Mouse (Mus musculus) WW6 (cell line): ENCODE results near the gene Kpna4.

Experiments
- DNase-seq: peaks from one replicate; pipeline ENCODE4 v3.0.0-alpha.2; 2013; ENCODE audit warnings: low read depth, low spot score

Gene Kpna4

DNA sequence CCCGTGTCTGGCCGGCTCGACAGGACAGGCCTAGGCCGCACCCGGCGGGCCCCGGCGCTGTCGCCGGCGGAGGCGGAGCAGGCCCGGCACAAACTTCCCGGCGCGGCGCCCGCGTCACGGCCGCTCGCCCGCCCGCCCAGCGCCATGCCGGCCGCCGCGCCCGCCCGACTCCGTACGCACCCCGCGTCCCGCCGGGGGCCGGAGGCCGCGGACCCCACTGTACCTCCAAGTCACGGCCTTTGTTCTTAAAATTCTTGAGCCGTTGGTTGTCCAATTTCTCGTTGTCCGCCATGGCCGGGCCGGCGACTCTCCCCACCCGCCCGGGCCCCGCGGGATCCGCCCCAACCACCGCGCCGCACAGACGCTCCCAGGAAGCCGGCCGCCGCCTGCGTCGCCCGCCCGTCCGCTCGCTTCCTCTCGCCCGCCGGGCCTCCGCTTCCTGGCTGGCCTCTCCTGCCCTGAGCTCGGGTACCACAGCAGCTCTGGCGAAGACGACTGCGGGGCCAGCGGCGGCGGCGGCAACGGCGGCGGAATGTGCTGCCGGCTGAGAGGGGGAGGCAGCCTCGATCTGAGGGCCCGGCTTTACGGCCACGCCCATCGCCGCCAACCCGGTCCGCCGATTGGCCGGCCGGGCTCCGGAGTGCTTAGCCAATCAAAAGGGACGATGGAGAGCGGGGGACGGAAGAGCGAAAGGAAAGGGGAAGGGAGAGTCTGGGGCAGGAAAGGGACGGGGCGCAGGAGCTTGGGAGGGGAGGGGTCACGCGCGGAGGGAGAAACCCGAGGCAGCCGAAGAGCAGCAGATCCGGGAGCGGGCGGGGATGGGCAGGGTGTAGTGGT, at the start of gene Kpna4:
Gene Kpna4 (minus strand): TSS at position 605 of the 837 bp plus-strand sequence.
- DNase-seq = peak; percentile 96

DNA sequence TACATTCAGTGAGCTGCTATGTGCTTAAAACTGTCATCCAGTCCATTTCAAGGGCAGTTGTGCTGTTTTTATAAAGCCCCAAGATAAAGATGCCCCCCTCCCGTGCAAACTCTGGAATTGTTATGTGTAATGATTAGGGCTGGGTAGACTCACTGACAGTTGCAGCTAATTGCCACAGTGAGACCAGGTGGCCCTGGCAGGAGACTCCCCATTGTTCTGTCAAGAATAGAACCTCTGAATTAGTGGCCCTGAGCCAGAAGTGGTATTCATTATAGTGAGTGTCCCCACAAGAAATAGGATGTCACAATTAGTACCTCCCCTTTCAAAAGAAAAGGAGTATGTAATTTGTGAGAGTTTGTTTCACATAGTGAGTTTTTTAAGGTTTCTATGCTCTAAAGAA, 48.3 kb upstream of the Kpna4 start:
- DNase-seq = no peak

DNA sequence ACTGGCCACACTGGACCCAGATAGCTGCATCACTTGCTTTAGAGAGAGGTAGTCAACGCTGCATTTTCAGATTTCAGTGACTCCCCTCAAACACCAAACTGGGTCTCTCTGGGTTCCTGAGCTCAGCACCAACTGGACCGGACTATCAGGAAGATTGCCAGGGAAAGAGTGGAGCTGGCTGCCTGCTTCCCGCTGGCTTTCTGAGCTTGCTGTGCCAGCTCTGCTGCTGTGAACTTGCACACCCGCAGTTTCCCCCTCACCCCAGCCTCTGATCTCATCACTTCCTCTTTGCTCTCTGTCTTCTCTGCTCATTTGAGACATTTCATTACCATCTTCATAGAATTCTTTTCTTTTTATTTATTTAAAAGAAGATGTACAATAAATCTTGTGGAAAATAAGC, 44.2 kb upstream of the Kpna4 start:
- DNase-seq = no peak

DNA sequence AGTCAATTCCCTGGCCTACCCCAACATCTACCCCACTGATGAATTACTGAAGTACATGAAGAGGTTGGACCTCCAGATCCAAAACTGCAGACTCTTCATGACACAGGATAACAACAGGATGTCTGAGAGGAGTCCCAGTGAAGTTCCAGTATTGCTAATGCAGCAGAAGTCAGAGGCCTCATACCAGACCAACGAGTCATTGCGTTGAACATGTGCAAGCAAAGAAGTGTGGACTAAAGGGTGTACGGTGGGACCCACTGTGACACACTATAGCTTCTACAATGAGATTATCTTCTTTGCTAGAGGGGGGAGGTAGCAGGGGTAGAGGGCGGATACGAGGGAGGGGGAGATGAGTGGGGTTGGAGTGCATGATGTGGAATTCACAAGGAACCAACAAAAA, 42.9 kb upstream of the Kpna4 start:
- no peak for DNase-seq

DNA sequence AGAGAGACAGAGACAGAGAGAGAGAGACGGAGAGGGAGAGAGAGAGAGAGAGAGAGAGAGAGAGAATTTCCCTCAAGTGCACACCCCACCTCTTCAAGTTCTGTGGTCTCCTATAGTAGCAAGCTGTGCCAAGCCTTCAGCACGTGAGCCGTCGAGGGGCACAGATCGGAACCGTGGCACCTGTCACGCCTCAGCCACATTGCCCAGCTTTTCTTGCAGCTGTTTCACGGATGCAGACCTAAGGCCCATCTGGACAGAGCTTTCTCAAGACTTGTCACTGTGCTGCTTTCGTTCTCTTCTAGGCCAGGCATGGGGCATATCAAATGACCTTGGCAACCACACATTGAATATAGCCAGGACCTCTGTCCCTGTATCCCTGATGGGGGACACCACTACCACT, 41.8 kb upstream of the Kpna4 start:
- DNase-seq = no peak

DNA sequence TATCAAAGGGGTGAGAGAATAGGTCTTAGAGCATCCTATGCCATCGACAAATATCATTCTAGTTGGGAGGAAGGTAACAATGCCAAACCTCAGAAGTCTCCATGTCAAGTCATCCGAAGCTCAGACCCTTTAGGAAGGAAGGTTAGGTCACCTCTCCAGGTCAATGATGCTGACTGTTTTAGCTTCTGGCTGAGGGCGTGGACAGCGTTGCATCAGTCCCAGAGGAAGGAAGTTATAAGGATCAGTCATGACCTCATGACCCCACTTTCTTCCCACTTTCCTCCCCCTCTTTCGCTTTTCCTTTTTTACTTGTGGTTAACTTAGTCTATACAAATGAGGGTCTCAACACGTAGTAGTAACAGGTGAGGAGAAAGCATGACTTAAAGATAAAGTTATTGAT, 36.1 kb upstream of the Kpna4 start:
- DNase-seq = no peak

DNA sequence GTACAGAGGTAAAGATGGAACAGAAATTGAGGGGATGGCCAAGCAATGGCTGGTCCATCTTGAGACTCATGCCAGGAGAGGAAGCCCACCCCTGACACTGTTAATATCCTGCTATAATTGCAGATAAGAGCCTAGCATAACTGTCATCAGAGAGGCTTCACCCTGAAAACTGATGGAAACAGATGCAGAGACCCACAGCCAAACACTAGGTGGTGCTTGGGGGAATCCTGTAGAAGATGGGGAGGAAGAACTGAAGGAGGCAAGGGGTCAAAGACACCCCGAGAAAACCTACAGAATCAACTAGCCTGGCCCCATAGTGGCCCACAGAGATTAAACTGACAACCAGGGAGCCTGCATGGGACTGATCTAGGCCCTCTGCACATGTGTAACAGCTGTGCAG, 33.5 kb upstream of the Kpna4 start:
- no peak for DNase-seq

DNA sequence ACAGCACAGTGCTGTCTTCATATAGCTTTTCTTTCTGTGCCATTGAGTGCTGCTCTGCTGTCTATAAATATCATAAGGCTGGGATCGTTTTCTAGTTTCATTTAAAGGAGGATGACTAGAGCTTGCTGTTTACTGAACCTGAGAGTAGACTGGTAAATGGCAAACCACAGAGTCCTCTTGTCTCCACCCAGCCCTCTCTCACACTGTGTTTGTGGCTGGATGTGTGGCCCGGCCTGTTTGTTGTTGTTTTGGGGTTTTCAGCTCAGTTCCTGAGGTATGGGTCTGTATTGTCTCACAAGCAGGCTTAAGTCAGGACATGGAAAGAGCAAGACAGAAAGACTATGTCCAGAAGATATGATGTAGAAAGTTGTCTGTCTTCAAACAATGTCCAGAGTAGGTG, 32.6 kb upstream of the Kpna4 start:
- no peak for DNase-seq

DNA sequence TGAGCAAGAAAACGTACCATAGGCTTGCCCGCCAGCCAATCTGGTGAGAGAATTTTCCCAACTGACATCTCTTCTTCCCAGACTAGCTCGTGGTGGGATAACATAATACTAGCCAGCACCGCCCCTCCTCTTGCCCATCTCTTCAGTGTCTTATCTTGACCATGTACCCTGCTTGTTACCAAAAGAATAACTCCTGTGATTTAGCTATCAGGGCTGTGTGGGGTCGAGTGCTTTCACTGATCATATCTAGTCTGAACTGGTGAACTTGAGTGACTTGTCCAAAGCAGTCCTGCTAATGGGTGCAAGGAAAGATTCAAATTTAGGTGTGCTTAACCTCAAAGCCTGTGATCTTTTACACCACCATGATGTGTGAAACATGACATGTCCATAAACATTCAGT, 31.0 kb upstream of the Kpna4 start:
- no peak for DNase-seq

DNA sequence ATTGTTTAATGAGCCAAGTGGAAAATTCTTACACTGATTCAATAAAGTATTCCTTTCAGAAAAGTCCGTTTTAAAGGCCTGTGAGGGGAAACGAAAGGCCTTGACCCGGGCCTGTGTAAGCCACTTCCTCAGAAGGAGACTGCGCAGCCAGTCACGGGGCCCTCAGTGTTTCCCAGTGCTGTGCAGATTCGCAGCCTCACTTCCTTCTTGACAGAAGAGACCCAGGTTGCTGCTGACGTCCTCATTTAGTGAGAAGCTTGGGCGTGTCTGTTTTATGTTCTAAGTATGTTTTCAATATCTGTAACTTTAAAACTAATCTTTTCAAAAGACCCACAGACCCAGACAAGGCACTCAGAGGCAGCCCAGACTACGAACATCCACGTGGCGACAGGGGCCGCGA, 29.6 kb upstream of the Kpna4 start:
- no peak for DNase-seq

DNA sequence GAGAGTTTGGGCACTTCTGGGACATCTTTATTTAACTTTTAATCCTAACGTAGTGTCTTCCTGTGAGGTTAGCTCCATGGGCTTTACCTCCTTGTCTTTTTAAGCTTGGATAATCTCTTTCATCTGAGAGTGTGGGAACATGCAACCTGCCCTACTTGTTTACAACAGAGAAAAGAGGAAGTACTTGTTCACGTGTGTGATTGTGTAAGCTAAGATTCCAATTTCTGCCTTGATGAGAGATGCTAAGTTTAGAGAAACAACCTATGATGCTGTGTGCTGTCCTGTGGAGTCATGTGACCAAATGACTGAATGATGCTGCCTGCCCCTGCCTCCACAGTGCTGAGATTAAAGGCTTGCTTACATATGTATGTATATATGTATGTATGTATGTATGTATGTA, 27.8 kb upstream of the Kpna4 start:
- no peak for DNase-seq

DNA sequence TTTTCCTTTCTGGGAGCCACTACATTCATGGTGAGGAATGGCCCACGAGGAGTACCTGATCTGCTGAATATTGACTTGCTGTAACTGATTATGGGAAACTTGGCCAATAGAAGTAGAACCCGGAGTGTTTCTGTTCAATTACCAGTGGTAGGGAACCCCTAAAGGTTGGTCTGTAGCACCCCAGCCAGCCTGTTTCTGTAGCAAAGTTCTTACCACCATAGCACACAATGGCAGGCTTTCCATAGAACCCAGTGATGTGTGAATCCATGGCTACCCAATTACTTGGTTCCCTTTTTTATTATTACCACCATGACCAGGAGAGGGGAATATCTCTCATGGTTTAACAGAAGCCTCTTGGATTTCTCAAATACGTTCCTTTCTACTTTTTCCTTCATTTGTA, 24.0 kb upstream of the Kpna4 start:
- no peak for DNase-seq

DNA sequence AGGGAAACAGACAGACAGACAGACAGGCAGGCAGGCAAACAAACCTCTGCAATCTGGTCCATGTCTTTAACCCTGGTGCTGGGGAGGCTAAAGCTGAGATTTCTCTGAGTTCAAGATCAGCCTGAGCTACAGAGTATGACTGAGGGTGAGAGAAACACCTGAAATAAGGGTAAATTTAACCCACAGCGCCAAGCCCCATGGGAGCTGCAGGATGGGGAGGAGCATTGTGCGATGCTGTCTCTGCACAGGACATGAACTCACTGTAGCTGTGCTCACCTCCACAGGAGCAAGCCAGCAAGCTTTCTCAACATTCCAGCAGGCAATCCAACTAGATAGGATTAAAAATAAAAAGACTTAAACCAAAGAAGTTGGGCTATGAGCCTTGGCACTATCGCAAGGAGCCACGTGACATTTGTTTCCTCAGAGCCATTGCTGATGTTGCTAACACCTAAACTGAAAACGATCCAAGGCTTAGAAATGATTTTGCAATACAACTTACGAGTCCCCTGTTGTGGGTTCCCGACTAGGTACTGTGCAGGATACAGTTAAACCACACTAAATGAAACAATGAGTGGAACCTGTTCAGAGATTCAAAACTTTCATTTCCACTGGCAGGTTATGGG, 15.6 kb upstream of the Kpna4 start:
- no peak for DNase-seq

DNA sequence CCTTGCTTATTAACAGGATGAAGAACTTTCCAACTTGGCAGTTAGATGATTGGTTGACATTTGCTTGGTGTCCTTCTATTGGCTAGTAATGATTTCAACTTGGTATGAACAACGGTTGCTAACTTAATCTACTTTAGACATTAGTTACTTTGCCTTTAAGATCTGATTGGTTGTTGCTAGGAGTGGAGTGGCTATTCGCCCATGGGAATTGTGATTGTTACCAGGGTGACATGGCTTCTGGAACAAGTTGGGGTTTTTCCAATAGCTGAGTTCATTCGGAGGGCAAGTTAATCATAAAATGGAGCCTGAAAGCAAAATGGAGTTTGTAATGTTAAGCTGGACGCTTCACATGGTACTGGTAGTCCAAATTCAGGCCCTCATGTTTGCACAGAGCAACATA, 13.9 kb upstream of the Kpna4 start:
- no peak for DNase-seq

DNA sequence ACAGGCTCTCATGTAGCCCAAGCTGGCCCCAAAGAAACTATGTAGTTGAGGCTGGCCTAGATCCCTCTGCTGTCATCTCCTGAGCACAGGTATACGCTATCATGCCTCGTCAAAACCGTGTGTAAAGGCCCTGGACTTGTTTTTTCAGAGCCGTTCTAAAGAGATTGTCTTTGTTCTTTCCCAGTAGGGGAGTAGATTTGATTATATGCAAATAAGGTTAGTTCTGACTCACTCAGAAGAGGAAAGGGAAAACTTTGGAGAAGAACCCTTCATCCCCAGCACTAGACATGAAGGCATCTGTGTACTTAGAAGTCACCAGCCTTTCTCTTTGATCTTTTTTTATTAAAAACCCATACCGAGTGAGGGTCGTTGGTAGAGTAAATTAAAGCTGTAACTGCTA, 9.1 kb upstream of the Kpna4 start:
- no peak for DNase-seq

DNA sequence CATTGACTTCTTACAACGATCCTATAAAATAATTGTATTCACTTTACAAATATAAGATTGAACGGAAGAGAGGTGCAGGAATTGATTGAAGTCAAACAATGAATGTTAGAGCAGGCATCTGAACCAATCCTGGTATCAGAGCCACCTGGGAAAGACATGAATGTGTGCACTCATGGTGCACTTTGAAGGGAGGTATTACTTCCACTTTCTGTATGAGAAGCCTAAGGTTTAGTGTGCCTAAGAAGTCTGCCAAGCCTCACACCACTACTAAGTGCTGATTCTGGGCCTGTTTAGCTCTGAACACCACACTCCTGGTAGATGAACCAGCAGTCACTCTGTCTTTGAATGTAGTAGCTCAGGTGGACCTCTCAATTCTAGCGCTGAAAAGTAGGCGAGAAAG, 4.1 kb upstream of the Kpna4 start:
- DNase-seq = no peak

DNA sequence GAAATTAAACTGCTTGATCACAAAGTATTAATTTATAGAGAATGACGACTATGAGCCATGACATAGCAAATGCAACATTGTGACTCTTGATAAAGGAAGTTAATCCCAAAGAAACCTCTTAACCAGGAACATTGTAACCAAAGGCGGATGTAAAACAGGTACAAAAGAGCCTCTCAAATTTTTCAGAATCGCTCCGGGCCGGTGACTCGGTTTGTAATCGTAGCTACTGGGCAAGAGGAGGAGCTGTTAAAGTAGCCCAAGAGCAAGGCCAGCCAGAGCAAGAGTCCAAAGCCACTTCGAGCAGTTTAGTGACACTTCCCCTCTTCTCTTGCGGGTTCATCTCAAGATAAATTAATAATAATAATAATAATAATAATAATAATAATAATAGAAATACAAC, 780 bp upstream of the Kpna4 start:
- DNase-seq = no peak

DNA sequence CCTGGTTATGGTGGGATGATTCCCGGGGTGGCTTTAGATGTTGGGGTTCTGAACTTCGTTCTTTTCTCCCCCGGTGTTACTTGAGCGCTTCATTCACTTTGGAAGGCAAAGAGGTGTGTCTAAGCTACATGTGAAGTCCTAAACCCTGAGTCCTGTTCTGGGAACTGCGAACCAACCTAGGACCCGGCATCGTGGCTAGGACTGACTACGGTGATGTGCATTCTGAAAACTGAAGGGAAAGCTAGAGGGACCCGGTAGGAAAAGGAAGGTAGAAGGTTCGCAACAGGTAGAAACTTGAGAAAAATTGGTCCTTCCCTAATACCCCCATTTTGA, 399 bp upstream of the Kpna4 start:
- no peak for DNase-seq

DNA sequence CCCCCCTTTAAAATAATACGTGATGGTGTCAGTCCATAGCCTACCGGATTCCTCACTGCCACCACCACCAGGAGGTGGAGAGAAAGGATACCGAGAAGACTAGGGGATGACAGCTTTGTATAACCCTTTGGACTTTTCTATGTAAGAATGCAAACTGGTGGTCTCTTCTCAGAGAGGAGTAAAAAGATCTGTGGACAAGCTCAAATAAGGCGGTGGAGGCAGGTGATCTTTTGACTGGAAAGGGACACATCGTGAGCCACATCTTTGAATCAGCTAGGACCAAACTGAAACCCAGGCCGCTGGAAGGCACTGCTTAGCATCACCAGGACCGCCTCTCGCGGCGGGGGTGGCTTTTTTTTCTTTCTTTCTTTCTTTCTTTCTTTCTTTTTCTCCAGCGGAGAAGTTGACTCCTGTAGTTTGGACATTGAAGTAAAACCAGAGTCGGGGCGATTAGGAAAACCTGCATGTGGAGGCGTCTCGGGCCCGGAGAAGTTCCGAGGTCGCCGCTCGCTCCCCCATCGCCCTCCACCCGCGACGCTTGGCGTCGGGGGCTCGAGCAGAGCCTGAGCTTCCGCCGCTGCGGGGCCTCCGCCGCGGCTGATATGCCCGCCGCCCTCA, 913 bp downstream of the Kpna4 start:
- DNase-seq = no peak

DNA sequence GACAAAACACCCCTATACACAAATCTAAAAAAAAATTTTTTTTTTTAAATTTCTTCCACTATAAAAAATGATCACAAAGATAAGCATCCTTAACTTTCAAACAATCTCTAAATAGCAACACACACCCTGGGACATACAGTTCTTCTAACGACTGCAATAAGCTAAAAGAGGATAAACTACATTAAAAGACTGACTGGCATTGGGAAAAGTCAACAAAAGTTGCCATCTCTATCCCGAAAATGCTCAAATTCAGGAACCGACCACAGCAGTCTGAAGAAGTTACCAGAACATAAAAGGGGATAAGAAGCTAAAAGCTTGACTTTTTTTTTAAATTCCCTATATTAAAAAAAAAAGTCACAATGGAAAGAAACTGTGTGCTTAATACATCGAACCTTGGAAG, 1.5 kb downstream of the Kpna4 start:
- DNase-seq = no peak

DNA sequence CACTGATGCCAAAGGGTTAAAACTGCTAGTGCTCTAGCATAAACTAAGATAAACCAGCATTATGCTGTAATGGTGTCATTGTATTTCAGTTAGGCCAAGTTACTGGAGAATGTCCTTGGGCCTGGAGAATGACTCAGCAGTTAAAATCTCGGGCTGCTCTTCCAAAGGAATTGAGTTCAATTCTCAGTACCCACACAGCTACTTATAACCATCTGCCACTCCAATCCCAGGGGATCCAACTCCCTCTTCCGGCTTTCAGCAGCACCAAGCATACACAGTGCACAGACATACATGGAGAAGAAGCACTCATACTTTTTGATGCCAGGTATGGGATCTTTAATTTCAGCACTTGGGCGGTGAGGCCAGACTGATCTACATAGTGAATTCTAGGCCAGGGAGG, 8.1 kb downstream of the Kpna4 start:
- DNase-seq = no peak

DNA sequence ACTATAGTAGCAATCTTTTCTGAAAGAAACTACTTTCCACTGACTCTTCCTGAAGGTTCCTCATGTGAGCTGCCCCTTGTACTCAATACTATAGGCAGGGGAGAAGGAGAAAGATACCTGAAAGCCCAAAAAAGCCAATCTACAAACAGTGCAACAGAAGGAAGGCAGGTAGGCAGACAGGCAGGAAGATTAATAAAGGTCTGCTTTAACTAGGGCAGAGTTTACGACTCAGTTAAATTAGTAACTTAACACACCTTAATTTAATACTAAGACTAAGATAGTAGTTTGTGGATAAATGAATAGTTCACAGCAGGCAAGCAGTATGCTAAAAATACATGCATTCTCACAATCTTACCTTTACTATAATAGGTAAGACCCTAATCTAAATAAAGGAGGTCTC, 12.2 kb downstream of the Kpna4 start:
- DNase-seq = no peak

DNA sequence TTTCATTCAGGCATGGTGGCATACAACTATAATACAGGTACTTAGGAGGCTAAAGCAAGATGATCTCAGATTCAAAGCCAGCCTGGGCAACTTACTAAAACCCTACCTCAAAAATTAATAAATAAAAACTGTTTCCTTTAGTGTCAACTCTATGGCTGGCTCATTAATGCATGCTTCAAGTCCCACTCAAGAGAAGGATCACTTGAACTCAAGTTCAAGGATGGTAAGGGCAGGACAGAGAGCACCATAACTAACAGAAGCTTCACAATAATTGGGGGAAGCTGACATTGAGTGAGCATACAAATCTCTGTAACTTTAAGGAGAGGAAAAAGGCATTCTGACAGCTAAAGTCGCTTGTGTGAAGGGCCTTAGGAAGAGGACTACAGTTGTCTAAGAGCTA, 13.0 kb downstream of the Kpna4 start:
- no peak for DNase-seq
